Mouse (Mus musculus) intestine, embryonic 15.5 days (tissue): ENCODE data around the gene Gm3453. TPM values are rescaled to one million over a fixed set of nuclear protein-coding genes. Genes with fewer than 3 reads are reported as not detected.
"Not testable (repeated sequence)": the region's sequence is repeated elsewhere in the genome, so short reads cannot be mapped to it uniquely, and the experiment has no call there.

Experiments used
- ATAC-seq: fragments of 200-750 bp; cut with Nextera tagmentation; 2 replicates; pipeline ENCODE4 v1.8.0; 2017; ENCODE audit warnings: moderate TSS enrichment, moderate library complexity
- H3K27ac ChIP-seq: fragments of 300-500 bp; sonication (generic); 2 replicates; pipeline ENCODE4 v1.5.1; 2015; ENCODE audit warnings: mild to moderate bottlenecking, inconsistent platforms
- H3K27me3 ChIP-seq: fragments of 300-500 bp; sonication (generic); replicated peaks from 2 replicates; pipeline ENCODE4 v1.6.1; 2015; ENCODE audit warnings: inconsistent platforms
- H3K36me3 ChIP-seq: fragments of 300-500 bp; sonication (generic); 2 replicates; pipeline ENCODE4 v1.6.1; 2015; ENCODE audit warnings: inconsistent platforms
- H3K4me1 ChIP-seq: fragments of 300-500 bp; sonication (generic); replicated peaks from 2 replicates; pipeline ENCODE4 v1.6.1; 2015; ENCODE audit warnings: inconsistent platforms
- H3K4me2 ChIP-seq: fragments of 300-500 bp; sonication (generic); replicated peaks from 2 replicates; pipeline ENCODE4 v1.6.1; 2015; ENCODE audit warnings: mild to moderate bottlenecking, inconsistent platforms
- H3K4me3 ChIP-seq: fragments of 300-500 bp; sonication (generic); replicated peaks from 2 replicates; pipeline ENCODE4 v1.5.1; 2015; ENCODE audit warnings: inconsistent platforms
- H3K9ac ChIP-seq: fragments of 300-500 bp; sonication (generic); 2 replicates; pipeline ENCODE4 v1.6.1; 2015; ENCODE audit warnings: inconsistent platforms
- H3K9me3 ChIP-seq: fragments of 300-500 bp; sonication (generic); 2 replicates; pipeline ENCODE4 v1.6.1; 2016; ENCODE audit warnings: inconsistent platforms
- WGBS: fragments of 180-500 bp; shearing (Covaris S2); methylation state at CpG from one replicate; pipeline ENCODE4 v1.1.7; 2015; 5-methylcytosine and 5-hydroxymethylcytosine counted together
- polyA plus RNA-seq: library from polyadenylated mRNA; unstranded; fragments of >200 nt; fragmentation: Nextera tagmentation; extraction: Ambion mirVana; gene quantifications from 2 replicates; pipeline ENCODE4 v1.2.1, GENCODE M21; 2015

Gene Gm3453
- not detected in 2 replicates for polyA plus RNA-seq

- not testable (repeated sequence) for H3K9me3 ChIP-seq, H3K4me2 ChIP-seq, H3K27me3 ChIP-seq, ATAC-seq, H3K4me1 ChIP-seq, H3K36me3 ChIP-seq, H3K9ac ChIP-seq, H3K4me3 ChIP-seq, H3K27ac ChIP-seq
- 63% methylated on average over 2 of the region's 2 CpGs for WGBS
Measured at GRCm38 (mm10) chr14:5979037-5979436, at the start of gene Gm3453. TSS of gene Gm3453 (minus strand) at chr14:5979137.

GRCm38 (mm10) chr14:5987136-5987535 lies 8.2 kb upstream of the Gm3453 start:
- H3K36me3 ChIP-seq, H3K27me3 ChIP-seq, ATAC-seq, H3K9ac ChIP-seq, H3K9me3 ChIP-seq, H3K4me2 ChIP-seq, H3K4me3 ChIP-seq, H3K4me1 ChIP-seq, H3K27ac ChIP-seq: not testable (repeated sequence)
- 79% methylated on average over 7 of the region's 7 CpGs for WGBS

- H3K27me3 ChIP-seq, H3K4me1 ChIP-seq, H3K36me3 ChIP-seq, ATAC-seq, H3K4me3 ChIP-seq, H3K9ac ChIP-seq, H3K27ac ChIP-seq, H3K4me2 ChIP-seq, H3K9me3 ChIP-seq: not testable (repeated sequence)
- WGBS, result 50% methylated on average over 4 of the region's 4 CpGs
Measured at GRCm38 (mm10) chr14:5962441-5962840, 16.5 kb downstream of the Gm3453 start.

- H3K36me3 ChIP-seq, H3K9me3 ChIP-seq, H3K27me3 ChIP-seq, H3K4me1 ChIP-seq, ATAC-seq, H3K27ac ChIP-seq: not testable (repeated sequence)
- WGBS, result 3% methylated on average over 18 of the region's 23 CpGs
- H3K4me3 ChIP-seq, result peak within 1 kb of the TSS; percentile 43
- H3K4me2 ChIP-seq, result peak within 1 kb of the TSS; percentile 84
- H3K9ac ChIP-seq, result peak within 1 kb of the TSS; percentile 28; the same call in 1 of the 2 replicates
Measured at GRCm38 (mm10) chr14:5961635-5962034, 17.3 kb downstream of the Gm3453 start, which contains the start of gene Gm3248. TSS of gene Gm3248 (minus strand) at chr14:5961745.

- WGBS, result under 1% methylated on average over 23 of the region's 24 CpGs
- ATAC-seq, H3K9ac ChIP-seq, H3K36me3 ChIP-seq, H3K27me3 ChIP-seq, H3K9me3 ChIP-seq, H3K4me1 ChIP-seq, H3K27ac ChIP-seq: not testable (repeated sequence)
- H3K4me2 ChIP-seq, result peak overlapping the region; percentile 84
- H3K4me3 ChIP-seq, result peak overlapping the region; percentile 43
Measured at GRCm38 (mm10) chr14:5961102-5961501, 17.8 kb downstream of the Gm3453 start.

- not testable (repeated sequence) for ATAC-seq
Measured at GRCm38 (mm10) chr14:5960479-5960878, 18.5 kb downstream of the Gm3453 start.

GRCm38 (mm10) chr14:5923276-5923675 lies 55.7 kb downstream of the Gm3453 start:
- H3K27me3 ChIP-seq, H3K4me3 ChIP-seq, H3K4me2 ChIP-seq, H3K9me3 ChIP-seq, ATAC-seq, H3K27ac ChIP-seq, H3K4me1 ChIP-seq, H3K36me3 ChIP-seq, H3K9ac ChIP-seq: not testable (repeated sequence)
- 72% methylated on average over 7 of the region's 7 CpGs for WGBS

More at GRCm38 (mm10) chr14:5960479-5960878, 18.5 kb downstream of the Gm3453 start:
- not testable (repeated sequence) for H3K9ac ChIP-seq, H3K4me3 ChIP-seq, H3K9me3 ChIP-seq, H3K27me3 ChIP-seq, H3K4me2 ChIP-seq, H3K4me1 ChIP-seq, H3K27ac ChIP-seq, H3K36me3 ChIP-seq
- 1% methylated on average over 4 of the region's 10 CpGs for WGBS

Other genes starting within 250 kb of the Gm3453 start
- 0.09 and 0.21 TPM in 2 replicates for gene Gm3373, start 237.6 kb downstream of the Gm3453 start, polyA plus RNA-seq
- gene Gm3383, start 171.2 kb downstream of the Gm3453 start, polyA plus RNA-seq, result 0.58 and 0.59 TPM in 2 replicates
- not detected in 2 replicates for gene Gm3424, start 148.8 kb downstream of the Gm3453 start, polyA plus RNA-seq
- 0.06 TPM in 1 of 2 replicates, not detected in the other for gene Gm8237, start 98.8 kb downstream of the Gm3453 start, polyA plus RNA-seq
- gene Gm3248, start 17.4 kb downstream of the Gm3453 start, polyA plus RNA-seq, result 0.44 and 0.56 TPM in 2 replicates
- gene Gm6337, start 79.1 kb upstream of the Gm3453 start, polyA plus RNA-seq, result not detected in 2 replicates
- gene Gm8206, start 114.8 kb upstream of the Gm3453 start, polyA plus RNA-seq, result 0.74 and 0.90 TPM in 2 replicates
- gene Gm3468, start 129.5 kb upstream of the Gm3453 start, polyA plus RNA-seq, result 0.77 and 1.9 TPM in 2 replicates
- not detected in 2 replicates for gene Gm3476, start 146.7 kb upstream of the Gm3453 start, polyA plus RNA-seq
- not detected in 2 replicates for gene Gm21560, start 240.2 kb upstream of the Gm3453 start, polyA plus RNA-seq